Mouse (Mus musculus) small intestine, adult 2 months (tissue): Measurements from ENCODE around the gene Plg.

Experiments used
- CTCF ChIP-seq: fragments of 200-500 bp; IDR thresholded peaks from 2 replicates; pipeline ENCODE4 v1.5.1; 2012; ENCODE audit warnings: low read depth, mild to moderate bottlenecking, control low read depth, inconsistent platforms, low read length, moderate library complexity, mixed read lengths; ENCODE audit not compliant: insufficient replicate concordance, insufficient read length; ENCODE audit errors: extremely low read depth
- POLR2A ChIP-seq: fragments of 200-500 bp; IDR thresholded peaks from 2 replicates; pipeline ENCODE4 v1.6.1; 2012; ENCODE audit warnings: low read depth, mild to moderate bottlenecking, control low read depth, inconsistent platforms, low read length, moderate library complexity

DNA sequence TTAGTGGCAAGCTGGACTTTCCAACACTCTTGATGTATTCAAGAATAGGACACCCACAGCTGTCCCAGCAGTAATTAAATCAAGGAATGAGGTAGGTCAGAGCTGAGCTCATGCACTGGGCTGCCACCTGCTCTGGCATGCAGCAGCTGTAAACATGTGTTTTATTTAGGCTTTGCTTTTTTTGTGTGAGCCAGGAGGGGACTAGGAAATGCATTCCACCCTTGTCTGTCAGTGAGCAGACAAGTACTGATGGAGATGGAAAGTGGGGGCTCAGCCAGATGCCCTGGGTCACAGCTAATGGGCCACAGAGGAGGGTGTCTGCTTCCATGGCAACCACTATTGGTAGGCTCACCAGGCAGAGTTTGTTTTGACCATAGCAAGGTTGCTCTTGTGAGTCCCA lies 50.0 kb downstream of the Plg start:
- TF ChIP-seq POLR2A (no peak), CTCF (no peak)
